Mouse (Mus musculus) spleen, postnatal 0 days (tissue): ENCODE data around the gene Bet1l. TPM values are rescaled to one million over a fixed set of nuclear protein-coding genes. Genes with fewer than 3 reads are reported as not detected.

Source experiments
- polyA plus RNA-seq: library from polyadenylated mRNA; unstranded; fragments of >200 nt; fragmentation: Nextera tagmentation; extraction: Ambion mirVana; gene quantifications from 2 replicates; pipeline ENCODE4 v1.2.1, GENCODE M21; 2015

Bet1l gene
- polyA plus RNA-seq = 32.7 and 38.1 TPM in 2 replicates

GRCm38 (mm10) chr7:140857550-140858505 is at the start of gene Bet1l:
TSS of gene Bet1l (minus strand) at chr7:140857577.

GRCm38 (mm10) chr7:140900220-140900619 is 42.8 kb upstream of the Bet1l start, which contains the start of gene Cox8b:
TSS of gene Cox8b (minus strand) at chr7:140900446.

GRCm38 (mm10) chr7:140881696-140882468 is 24.5 kb upstream of the Bet1l start, which contains the start of the genes Psmd13 and Sirt3:
TSS of gene Psmd13 (plus strand) at chr7:140881968.
TSS of gene Sirt3 (minus strand) at chr7:140882309.

GRCm38 (mm10) chr7:140856785-140857549 is 410 bp downstream of the Bet1l start, which contains the start of gene Ric8a:
TSS of gene Ric8a (plus strand) at chr7:140856957.

GRCm38 (mm10) chr7:140855860-140856784 is 1.3 kb downstream of the Bet1l start, which contains the start of gene Gm45785:
TSS of gene Gm45785 (minus strand) at chr7:140856331.

GRCm38 (mm10) chr7:140847755-140848580 is 9.4 kb downstream of the Bet1l start, which contains the start of gene Odf3:
TSS of gene Odf3 (plus strand) at chr7:140847805.

GRCm38 (mm10) chr7:140844905-140845665 is 12.3 kb downstream of the Bet1l start, which contains the start of gene Scgb1c1:
TSS of gene Scgb1c1 (plus strand) at chr7:140845547.

GRCm38 (mm10) chr7:140834968-140835757 is 22.2 kb downstream of the Bet1l start, which contains the start of gene Urah:
TSS of gene Urah (plus strand) at chr7:140835018.

GRCm38 (mm10) chr7:140821653-140822329 is 35.6 kb downstream of the Bet1l start, which contains the start of gene Zfp941:
TSS of gene Zfp941 (minus strand) at chr7:140822178.

Other genes starting within 250 kb of the Bet1l start
- not detected in 2 replicates for gene Olfr61, start 228.6 kb downstream of the Bet1l start, polyA plus RNA-seq
- gene Olfr53, start 211.1 kb downstream of the Bet1l start, polyA plus RNA-seq = not detected in 2 replicates
- not detected in 2 replicates for gene Olfr539, start 197.6 kb downstream of the Bet1l start, polyA plus RNA-seq
- gene Olfr45, start 175.6 kb downstream of the Bet1l start, polyA plus RNA-seq = not detected in 2 replicates
- gene Olfr541, start 160.3 kb downstream of the Bet1l start, polyA plus RNA-seq = not detected in 2 replicates
- 0.19 and 0.23 TPM in 2 replicates for gene Cyp2e1, start 93.8 kb downstream of the Bet1l start, polyA plus RNA-seq
- gene Syce1, start 69.7 kb downstream of the Bet1l start, polyA plus RNA-seq = 0.16 TPM in 1 of 2 replicates, not detected in the other
- 0.13 TPM in 2 replicates for gene Zfp941, start 35.4 kb downstream of the Bet1l start, polyA plus RNA-seq
- 0.18 TPM in 1 of 2 replicates, not detected in the other for gene Urah, start 22.6 kb downstream of the Bet1l start, polyA plus RNA-seq
- not detected in 2 replicates for gene Scgb1c1, start 12.0 kb downstream of the Bet1l start, polyA plus RNA-seq
- gene Odf3, start 9.8 kb downstream of the Bet1l start, polyA plus RNA-seq = 0.12 and 0.16 TPM in 2 replicates
- gene Gm45785, start 1.2 kb downstream of the Bet1l start, polyA plus RNA-seq = not detected in 2 replicates
- 31.8 and 36.1 TPM in 2 replicates for gene Ric8a, start 620 bp downstream of the Bet1l start, polyA plus RNA-seq
- gene Psmd13, start 24.4 kb upstream of the Bet1l start, polyA plus RNA-seq = 159 and 163 TPM in 2 replicates
- 21.7 and 24.0 TPM in 2 replicates for gene Sirt3, start 24.7 kb upstream of the Bet1l start, polyA plus RNA-seq
- gene Cox8b, start 42.9 kb upstream of the Bet1l start, polyA plus RNA-seq = 0.55 and 1.2 TPM in 2 replicates
- 0.08 TPM in 2 replicates for gene Nlrp6, start 63.3 kb upstream of the Bet1l start, polyA plus RNA-seq
- 6.2 and 8.2 TPM in 2 replicates for gene Pgghg, start 83.8 kb upstream of the Bet1l start, polyA plus RNA-seq
- 0.97 and 1.4 TPM in 2 replicates for gene Ifitm5, start 92.7 kb upstream of the Bet1l start, polyA plus RNA-seq
- 0.40 TPM in 1 of 2 replicates, not detected in the other for gene Gm45717, start 98.4 kb upstream of the Bet1l start, polyA plus RNA-seq
- 630 and 797 TPM in 2 replicates for gene Ifitm2, start 98.4 kb upstream of the Bet1l start, polyA plus RNA-seq
- gene Ifitm1, start 109.6 kb upstream of the Bet1l start, polyA plus RNA-seq = 143 and 182 TPM in 2 replicates
- gene Ifitm3, start 153.2 kb upstream of the Bet1l start, polyA plus RNA-seq = 384 and 520 TPM in 2 replicates
- gene Ifitm6, start 160.3 kb upstream of the Bet1l start, polyA plus RNA-seq = 94.2 and 145 TPM in 2 replicates
- not detected in 2 replicates for gene Gm17387, start 171.6 kb upstream of the Bet1l start, polyA plus RNA-seq
- gene B4galnt4, start 203.5 kb upstream of the Bet1l start, polyA plus RNA-seq = 0.29 and 0.49 TPM in 2 replicates
- 2.2 and 3.6 TPM in 2 replicates for gene Pkp3, start 220.6 kb upstream of the Bet1l start, polyA plus RNA-seq
- gene Sigirr, start 243.0 kb upstream of the Bet1l start, polyA plus RNA-seq = 8.6 and 9.9 TPM in 2 replicates